Mouse (Mus musculus) hindbrain, postnatal 0 days (tissue): ENCODE data around the gene Pcgf2. TPM values are rescaled to one million over a fixed set of nuclear protein-coding genes. Genes with fewer than 3 reads are reported as not detected.
A peak's percentile ranks its signal among the peaks of the same experiment; 100 is the strongest.

Experiments used
- ATAC-seq: fragments of 200-750 bp; cut with Nextera tagmentation; 2 replicates; pipeline ENCODE4 v1.8.0; 2017; ENCODE audit warnings: mild to moderate bottlenecking, moderate TSS enrichment, moderate library complexity
- DNase-seq: peaks from one replicate; pipeline ENCODE4 v3.0.0-alpha.2; 2015; ENCODE audit warnings: low spot score
- H3K27ac ChIP-seq: fragments of 300-500 bp; sonication (generic); 2 replicates; pipeline ENCODE4 v1.5.1; 2014; ENCODE audit warnings: mild to moderate bottlenecking
- H3K27me3 ChIP-seq: fragments of 300-500 bp; sonication (generic); 2 replicates; pipeline ENCODE4 v1.6.1; 2014; ENCODE audit warnings: low read length, mixed read lengths; ENCODE audit not compliant: insufficient read depth
- H3K36me3 ChIP-seq: fragments of 300-500 bp; sonication (generic); 2 replicates; pipeline ENCODE4 v1.6.1; 2014; ENCODE audit warnings: low read length, mixed read lengths; ENCODE audit not compliant: insufficient read depth
- H3K4me1 ChIP-seq: fragments of 300-500 bp; sonication (generic); 2 replicates; pipeline ENCODE4 v1.6.1; 2014; ENCODE audit warnings: antibody characterized with exemption, low read length, mixed read lengths; ENCODE audit not compliant: insufficient read depth
- H3K4me2 ChIP-seq: fragments of 300-500 bp; sonication (generic); 2 replicates; pipeline ENCODE4 v1.6.1; 2014; ENCODE audit warnings: low read depth, mild to moderate bottlenecking, low read length, moderate library complexity, mixed read lengths
- H3K4me3 ChIP-seq: fragments of 300-500 bp; sonication (generic); 2 replicates; pipeline ENCODE4 v1.5.1; 2014; ENCODE audit warnings: low read length
- H3K9ac ChIP-seq: fragments of 300-500 bp; sonication (generic); replicated peaks from 2 replicates; pipeline ENCODE4 v1.6.1; 2014; ENCODE audit warnings: mild to moderate bottlenecking, low read length, moderate library complexity, mixed read lengths
- H3K9me3 ChIP-seq: fragments of 300-500 bp; sonication (generic); 2 replicates; pipeline ENCODE4 v1.6.1; 2016; ENCODE audit warnings: low read length, mixed read lengths
- CTCF ChIP-seq: IDR thresholded peaks from 2 replicates; pipeline ENCODE4 v1.5.1; 2016; ENCODE audit warnings: antibody characterized with exemption, control low read depth, low read depth
- WGBS: fragments of 180-500 bp; shearing (Covaris S2); extraction: QIAGEN DNeasy Blood & Tissue Kit; methylation state at CpG from one replicate; pipeline ENCODE4 v1.1.7; 2014; 5-methylcytosine and 5-hydroxymethylcytosine counted together
- microRNA-seq, 2 experiments: library from miRNA; unstranded; fragments of <30 nt; microRNA quantifications; one replicate each; pipeline ENCODE4; 2016
- polyA plus RNA-seq: library from polyadenylated mRNA; unstranded; fragments of >200 nt; fragmentation: Nextera tagmentation; extraction: Ambion mirVana; gene quantifications from 2 replicates; pipeline ENCODE4 v1.2.1, GENCODE M21; 2015
- total RNA-seq: library from RNA; depleted of rRNA; stranded (reverse); fragments of >200 nt; gene quantifications from 2 replicates; pipeline ENCODE4 v1.2.3, GENCODE M21; 2014; rRNA removed

The Pcgf2 gene
- total and polyA plus RNA-seq, 2 experiments from 2014 or later = 13.3 to 18.0 TPM

GRCm38 (mm10) chr11:97642746-97643145, 57.6 kb downstream of the Pcgf2 start:
- WGBS = 55% methylated on average over 2 of the region's 2 CpGs
- TF ChIP-seq CTCF = peak; percentile 22; the same call in 1 of the 2 replicates
- ATAC-seq (no peak), DNase-seq (no peak)
- Histone ChIP-seq H3K27ac (no peak overlapping the region), H3K36me3 (no peaks in the 10 kb centered on the region), H3K27me3 (no peaks in the 10 kb centered on the region), H3K4me2 (no peak overlapping the region), H3K4me1 (no peaks in the 10 kb centered on the region), H3K9ac (no peak overlapping the region), H3K4me3 (no peak overlapping the region), H3K9me3 (no peaks in the 10 kb centered on the region)

DNA sequence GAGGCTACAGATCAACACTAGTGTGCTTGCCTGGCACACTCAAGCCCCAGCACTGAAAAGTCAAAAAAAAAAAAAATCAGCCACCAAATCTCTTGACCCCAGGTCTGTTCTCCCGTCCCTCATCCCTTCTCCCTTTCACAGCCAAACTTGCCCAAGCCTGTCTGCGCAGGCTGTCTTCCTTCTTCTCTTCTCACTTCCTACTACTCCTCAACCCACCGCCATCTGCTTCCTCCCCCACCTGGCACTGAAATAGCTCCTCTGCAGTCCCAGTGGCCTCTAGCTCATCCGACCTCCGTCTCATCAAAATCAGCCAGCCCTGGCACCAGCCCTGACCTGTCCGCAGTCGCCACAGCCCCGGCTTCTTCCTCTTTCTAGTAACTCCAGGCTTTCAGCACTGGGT, 58.6 kb downstream of the Pcgf2 start:
- TF ChIP-seq CTCF = no peak
- no peaks in the 10 kb centered on the region for H3K36me3 ChIP-seq
- H3K9me3 ChIP-seq = no peaks in the 10 kb centered on the region
- H3K4me1 ChIP-seq = no peaks in the 10 kb centered on the region
- H3K27ac ChIP-seq = no peak overlapping the region; the same call in 1 of the 2 replicates
- no peaks in the 10 kb centered on the region for H3K27me3 ChIP-seq
- no peak overlapping the region for H3K4me2 ChIP-seq
- no peak for DNase-seq
- 54% methylated on average over 8 of the region's 8 CpGs for WGBS
- no peak overlapping the region for H3K9ac ChIP-seq
- H3K4me3 ChIP-seq = no peak overlapping the region
- peak; percentile 49; the same call in 1 of the 2 replicates for ATAC-seq

Small RNA genes lying within 50 kb of the gene (microRNA-seq; reads per million reads assigned to microRNA genes)
- gene Gm24158 (0 to 0.18 reads per million in 2 experiments), gene Mir6927 (0 reads per million in 2 experiments), gene Mir8102 (0 reads per million in 2 experiments)

Other genes with a start within 250 kb of the Pcgf2 start
- 0.43 TPM in 1 of 2 replicates, not detected in the other for gene 4933428G20Rik, start 200.2 kb downstream of the Pcgf2 start, total RNA-seq
- gene 4933428G20Rik, start 200.2 kb downstream of the Pcgf2 start, polyA plus RNA-seq = 0.48 and 1.1 TPM in 2 replicates
- gene Srcin1, start 124.3 kb downstream of the Pcgf2 start, total RNA-seq = 104 and 141 TPM in 2 replicates
- 14.3 and 14.7 TPM in 2 replicates for gene Srcin1, start 124.3 kb downstream of the Pcgf2 start, polyA plus RNA-seq
- 11.0 and 12.0 TPM in 2 replicates for gene Epop, start 70.8 kb downstream of the Pcgf2 start, total RNA-seq
- 2.3 and 2.4 TPM in 2 replicates for gene Epop, start 70.8 kb downstream of the Pcgf2 start, polyA plus RNA-seq
- 43.9 and 60.8 TPM in 2 replicates for gene Mllt6, start 37.1 kb downstream of the Pcgf2 start, total RNA-seq
- gene Mllt6, start 37.1 kb downstream of the Pcgf2 start, polyA plus RNA-seq = 1.5 and 1.7 TPM in 2 replicates
- gene Cisd3, start 14.7 kb downstream of the Pcgf2 start, total RNA-seq = 21.2 and 24.0 TPM in 2 replicates
- 47.6 and 52.0 TPM in 2 replicates for gene Cisd3, start 14.7 kb downstream of the Pcgf2 start, polyA plus RNA-seq
- 453 and 498 TPM in 2 replicates for gene Psmb3, start 2.9 kb upstream of the Pcgf2 start, total RNA-seq
- gene Psmb3, start 2.9 kb upstream of the Pcgf2 start, polyA plus RNA-seq = 499 and 523 TPM in 2 replicates
- gene Pip4k2b, start 44.2 kb upstream of the Pcgf2 start, total RNA-seq = 127 TPM in 2 replicates
- gene Pip4k2b, start 44.2 kb upstream of the Pcgf2 start, polyA plus RNA-seq = 4.3 and 5.1 TPM in 2 replicates
- gene Cwc25, start 66.1 kb upstream of the Pcgf2 start, total RNA-seq = 13.3 and 14.2 TPM in 2 replicates
- 11.9 and 12.9 TPM in 2 replicates for gene Cwc25, start 66.1 kb upstream of the Pcgf2 start, polyA plus RNA-seq
- not detected in 2 replicates for gene 1700001P01Rik, start 75.4 kb upstream of the Pcgf2 start, total RNA-seq
- not detected in 2 replicates for gene 1700001P01Rik, start 75.4 kb upstream of the Pcgf2 start, polyA plus RNA-seq
- 124 and 141 TPM in 2 replicates for gene Rpl23, start 81.9 kb upstream of the Pcgf2 start, total RNA-seq
- gene Rpl23, start 81.9 kb upstream of the Pcgf2 start, polyA plus RNA-seq = 351 and 362 TPM in 2 replicates
- 177 and 187 TPM in 2 replicates for gene Lasp1, start 98.5 kb upstream of the Pcgf2 start, total RNA-seq
- 121 and 137 TPM in 2 replicates for gene Lasp1, start 98.5 kb upstream of the Pcgf2 start, polyA plus RNA-seq
- 29.4 and 30.0 TPM in 2 replicates for gene B230217C12Rik, start 140.3 kb upstream of the Pcgf2 start, total RNA-seq
- 31.6 and 32.3 TPM in 2 replicates for gene B230217C12Rik, start 140.3 kb upstream of the Pcgf2 start, polyA plus RNA-seq
- 0.47 and 1.2 TPM in 2 replicates for gene Fbxo47, start 183.7 kb upstream of the Pcgf2 start, total RNA-seq
- gene Fbxo47, start 183.7 kb upstream of the Pcgf2 start, polyA plus RNA-seq = 0.34 and 0.36 TPM in 2 replicates